Mouse (Mus musculus): ENCODE results near the gene Clmn. TPM values are rescaled to one million over a fixed set of nuclear protein-coding genes. Genes with fewer than 3 reads are reported as not detected.

Gene Clmn
- polyA plus RNA-seq, 1 experiment from 2014 or later, result 1.5 TPM

GRCm38 (mm10) chr12:104810923-104811443, 53.9 kb downstream of the Clmn start:
- Histone ChIP-seq H3K9ac (ENCODE audit: low read depth, low read length) (no peak overlapping the region), H3K4me1 (replicated peaks; ENCODE audit: control insufficient read depth, insufficient read depth, low read length) (no peaks in the 10 kb centered on the region), H3K4me3 (ENCODE audit: low read depth, low read length) (no peak overlapping the region), H3K27me3 (replicated peaks; ENCODE audit: control insufficient read depth, insufficient read depth, low read length) (no peaks in the 10 kb centered on the region; the same call in 1 of the 2 replicates), H3K36me3 (ENCODE audit: control insufficient read depth, insufficient read depth, low read length) (no peaks in the 10 kb centered on the region), H3K27ac (ENCODE audit: low read depth, low read length) (no peak overlapping the region), H3K9me3 (ENCODE audit: control insufficient read depth, low read length) (no peaks in the 10 kb centered on the region), H3K4me2 (no peak overlapping the region)
- DNase-seq (ENCODE audit: low spot score) (no peak), ATAC-seq (replicated peaks; ENCODE audit: low FRiP score) (no peak)
- 76% methylated on average over 7 of the region's 7 CpGs for WGBS

- ATAC-seq (replicated peaks; ENCODE audit: low FRiP score), result no peak
- no peak for DNase-seq (ENCODE audit: low spot score)
- H3K36me3 ChIP-seq (ENCODE audit: control insufficient read depth, insufficient read depth, low read length), result no peaks in the 10 kb centered on the region
- H3K27ac ChIP-seq (ENCODE audit: low read depth, low read length), result no peak overlapping the region
- H3K4me1 ChIP-seq (replicated peaks; ENCODE audit: control insufficient read depth, insufficient read depth, low read length), result no peaks in the 10 kb centered on the region
- no peak overlapping the region for H3K4me2 ChIP-seq
- no peak overlapping the region for H3K4me3 ChIP-seq (ENCODE audit: low read depth, low read length)
- no peaks in the 10 kb centered on the region; the same call in 1 of the 2 replicates for H3K27me3 ChIP-seq (replicated peaks; ENCODE audit: control insufficient read depth, insufficient read depth, low read length)
- no peak overlapping the region for H3K9ac ChIP-seq (ENCODE audit: low read depth, low read length)
- H3K9me3 ChIP-seq (ENCODE audit: control insufficient read depth, low read length), result no peaks in the 10 kb centered on the region
- 78% methylated on average over 17 of the region's 17 CpGs for WGBS
These were observed 56.3 kb downstream of the Clmn start for GRCm38 (mm10) chr12:104808421-104809067.

- no peak overlapping the region for H3K4me3 ChIP-seq (ENCODE audit: low read depth, low read length)
- no peaks in the 10 kb centered on the region for H3K9me3 ChIP-seq (ENCODE audit: control insufficient read depth, low read length)
- H3K9ac ChIP-seq (ENCODE audit: low read depth, low read length), result no peak overlapping the region
- ATAC-seq (replicated peaks; ENCODE audit: low FRiP score) (no peak), DNase-seq (ENCODE audit: low spot score) (no peak)
- no peak overlapping the region for H3K4me2 ChIP-seq
- H3K27me3 ChIP-seq (replicated peaks; ENCODE audit: control insufficient read depth, insufficient read depth, low read length), result no peaks in the 10 kb centered on the region; the same call in 1 of the 2 replicates
- H3K36me3 ChIP-seq (ENCODE audit: control insufficient read depth, insufficient read depth, low read length), result no peaks in the 10 kb centered on the region
- no peak overlapping the region for H3K27ac ChIP-seq (ENCODE audit: low read depth, low read length)
- WGBS, result 76% methylated on average over 4 of the region's 4 CpGs
- no peaks in the 10 kb centered on the region for H3K4me1 ChIP-seq (replicated peaks; ENCODE audit: control insufficient read depth, insufficient read depth, low read length)
These were observed 58.0 kb downstream of the Clmn start for GRCm38 (mm10) chr12:104806680-104807375.

GRCm38 (mm10) chr12:104801494-104802260, 63.2 kb downstream of the Clmn start:
- Histone ChIP-seq H3K36me3 (ENCODE audit: control insufficient read depth, insufficient read depth, low read length) (no peaks in the 10 kb centered on the region), H3K4me1 (replicated peaks; ENCODE audit: control insufficient read depth, insufficient read depth, low read length) (no peaks in the 10 kb centered on the region), H3K27ac (ENCODE audit: low read depth, low read length) (no peak overlapping the region), H3K9ac (ENCODE audit: low read depth, low read length) (no peak overlapping the region), H3K9me3 (ENCODE audit: control insufficient read depth, low read length) (peaks cover 3% of the 10 kb centered on the region; the same call in 1 of the 2 replicates), H3K4me2 (no peak overlapping the region), H3K27me3 (replicated peaks; ENCODE audit: control insufficient read depth, insufficient read depth, low read length) (no peaks in the 10 kb centered on the region), H3K4me3 (ENCODE audit: low read depth, low read length) (no peak overlapping the region)
- ATAC-seq (replicated peaks; ENCODE audit: low FRiP score) (no peak), DNase-seq (ENCODE audit: low spot score) (no peak)
- 62% methylated on average over 9 of the region's 9 CpGs for WGBS

GRCm38 (mm10) chr12:104799365-104799764, 65.5 kb downstream of the Clmn start:
- Histone ChIP-seq H3K27me3 (replicated peaks; ENCODE audit: control insufficient read depth, insufficient read depth, low read length) (no peaks in the 10 kb centered on the region), H3K4me1 (replicated peaks; ENCODE audit: control insufficient read depth, insufficient read depth, low read length) (no peaks in the 10 kb centered on the region), H3K4me3 (ENCODE audit: low read depth, low read length) (no peak overlapping the region), H3K27ac (ENCODE audit: low read depth, low read length) (no peak overlapping the region), H3K9ac (ENCODE audit: low read depth, low read length) (no peak overlapping the region), H3K4me2 (no peak overlapping the region), H3K9me3 (ENCODE audit: control insufficient read depth, low read length) (peaks cover 3% of the 10 kb centered on the region; the same call in 1 of the 2 replicates), H3K36me3 (ENCODE audit: control insufficient read depth, insufficient read depth, low read length) (no peaks in the 10 kb centered on the region)
- 82% methylated on average over 3 of the region's 3 CpGs for WGBS
- DNase-seq (ENCODE audit: low spot score) (no peak), ATAC-seq (replicated peaks; ENCODE audit: low FRiP score) (no peak)

GRCm38 (mm10) chr12:104797905-104798304, 67.0 kb downstream of the Clmn start:
- H3K4me2 ChIP-seq, result no peak overlapping the region
- no peaks in the 10 kb centered on the region for H3K36me3 ChIP-seq (ENCODE audit: control insufficient read depth, insufficient read depth, low read length)
- no peak overlapping the region for H3K9ac ChIP-seq (ENCODE audit: low read depth, low read length)
- no peak for DNase-seq (ENCODE audit: low spot score)
- no peaks in the 10 kb centered on the region for H3K4me1 ChIP-seq (replicated peaks; ENCODE audit: control insufficient read depth, insufficient read depth, low read length)
- H3K27me3 ChIP-seq (replicated peaks; ENCODE audit: control insufficient read depth, insufficient read depth, low read length), result no peaks in the 10 kb centered on the region
- 87% methylated on average over 6 of the region's 6 CpGs for WGBS
- ATAC-seq (replicated peaks; ENCODE audit: low FRiP score), result no peak
- no peak overlapping the region for H3K4me3 ChIP-seq (ENCODE audit: low read depth, low read length)
- no peak overlapping the region for H3K27ac ChIP-seq (ENCODE audit: low read depth, low read length)
- peaks cover 3% of the 10 kb centered on the region; the same call in 1 of the 2 replicates for H3K9me3 ChIP-seq (ENCODE audit: control insufficient read depth, low read length)

- no peak for DNase-seq (ENCODE audit: low spot score)
- WGBS, result 82% methylated on average over 11 of the region's 11 CpGs
- no peaks in the 10 kb centered on the region for H3K36me3 ChIP-seq (ENCODE audit: control insufficient read depth, insufficient read depth, low read length)
- H3K27ac ChIP-seq (ENCODE audit: low read depth, low read length), result no peak overlapping the region
- no peak overlapping the region for H3K9ac ChIP-seq (ENCODE audit: low read depth, low read length)
- ATAC-seq (replicated peaks; ENCODE audit: low FRiP score), result no peak
- H3K27me3 ChIP-seq (replicated peaks; ENCODE audit: control insufficient read depth, insufficient read depth, low read length), result no peaks in the 10 kb centered on the region
- peaks cover 3% of the 10 kb centered on the region; the same call in 1 of the 2 replicates for H3K9me3 ChIP-seq (ENCODE audit: control insufficient read depth, low read length)
- H3K4me2 ChIP-seq, result no peak overlapping the region
- no peaks in the 10 kb centered on the region for H3K4me1 ChIP-seq (replicated peaks; ENCODE audit: control insufficient read depth, insufficient read depth, low read length)
- H3K4me3 ChIP-seq (ENCODE audit: low read depth, low read length), result no peak overlapping the region
These were observed 68.1 kb downstream of the Clmn start for GRCm38 (mm10) chr12:104796635-104797378.

- no peak for ATAC-seq (replicated peaks; ENCODE audit: low FRiP score)
- no peak overlapping the region for H3K9ac ChIP-seq (ENCODE audit: low read depth, low read length)
- no peaks in the 10 kb centered on the region for H3K27me3 ChIP-seq (replicated peaks; ENCODE audit: control insufficient read depth, insufficient read depth, low read length)
- no peak overlapping the region for H3K27ac ChIP-seq (ENCODE audit: low read depth, low read length)
- no peak overlapping the region for H3K4me2 ChIP-seq
- no peaks in the 10 kb centered on the region for H3K4me1 ChIP-seq (replicated peaks; ENCODE audit: control insufficient read depth, insufficient read depth, low read length)
- H3K4me3 ChIP-seq (ENCODE audit: low read depth, low read length), result no peak overlapping the region
- 72% methylated on average over 5 of the region's 5 CpGs for WGBS
- peaks cover 3% of the 10 kb centered on the region; the same call in 1 of the 2 replicates for H3K9me3 ChIP-seq (ENCODE audit: control insufficient read depth, low read length)
- H3K36me3 ChIP-seq (ENCODE audit: control insufficient read depth, insufficient read depth, low read length), result no peaks in the 10 kb centered on the region
- DNase-seq (ENCODE audit: low spot score), result no peak
These were observed 69.9 kb downstream of the Clmn start for GRCm38 (mm10) chr12:104794957-104795356.

Measured in liver, embryonic 11.5 days (tissue).